7 mouse cellular contexts compared by ENCODE assay signal in the genomic region with DNA sequence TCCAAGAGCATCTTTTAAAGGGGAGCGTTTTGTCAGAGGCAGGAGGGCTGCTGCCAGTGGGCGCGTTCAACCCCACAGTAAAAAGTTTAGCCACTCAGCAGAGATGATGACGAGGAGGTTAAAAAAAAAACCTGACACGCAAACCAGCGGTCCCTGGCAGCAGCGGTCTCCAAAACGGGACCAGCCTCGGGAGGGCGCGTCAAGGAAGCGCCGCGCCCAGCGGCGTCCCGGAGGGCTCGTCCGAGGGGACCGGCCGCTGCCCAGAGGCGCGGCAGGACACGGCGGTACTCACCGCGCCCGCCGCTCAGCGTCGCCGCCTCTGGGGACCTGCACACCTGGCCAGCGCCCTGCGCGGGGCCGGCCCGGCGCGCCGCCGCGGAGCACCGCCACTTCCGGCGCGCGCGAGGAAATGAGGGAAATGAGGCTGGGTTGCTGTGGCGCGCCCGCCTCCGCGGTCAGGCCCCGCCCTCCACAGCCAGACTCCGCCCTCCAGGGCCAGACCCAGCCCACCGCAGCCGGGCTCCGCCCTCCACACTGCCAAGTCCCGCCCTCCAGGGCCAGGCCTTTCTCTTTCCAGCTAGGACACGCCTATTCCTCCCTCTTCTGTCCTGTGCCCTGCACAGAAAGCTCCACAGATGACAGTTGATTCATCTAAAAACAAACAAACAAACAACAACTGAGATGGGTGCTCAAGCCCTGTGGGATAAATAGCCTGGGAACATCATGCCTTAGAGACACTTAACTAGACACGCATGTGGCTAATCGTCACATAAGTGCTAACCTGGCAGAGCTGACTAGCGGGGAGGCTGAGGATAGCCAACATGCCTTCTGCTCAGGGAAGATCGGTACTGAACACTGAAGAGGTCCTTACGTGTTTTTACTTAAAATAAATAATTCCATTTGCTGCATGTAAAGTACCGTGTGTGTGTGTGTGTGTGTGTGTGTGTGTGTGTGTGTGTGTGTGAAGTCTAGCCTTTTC. TPM values are rescaled to one million over a fixed set of nuclear protein-coding genes. Genes with fewer than 3 reads are reported as not detected.
A peak's percentile ranks its signal among the peaks of the same experiment; 100 is the strongest.
DNase-seq lines count a peak whose midpoint lies in the region; ATAC-seq lines count a peak whose summit lies in the region.

Csgalnact2 (minus strand) TSS at position 410 of the 979 bp plus-strand sequence.

- peak; percentile 89 for DNase-seq in adrenal gland, adult 8-10 months
- peak; percentile 96 for DNase-seq in embryo, embryonic 9.5 days (ENCODE audit: extremely low spot score)
- peak; percentile 91 for DNase-seq in kidney, adult 11 months
- peak; percentile 93 for DNase-seq in limb, embryonic 10.5 days (ENCODE audit: low spot score)
- DNase-seq in spleen, adult 12 weeks (ENCODE audit: low spot score): peak; percentile 95

- H3K4me3 ChIP-seq in limb, embryonic 10.5 days: peak within 1 kb of the TSS; percentile 85
- H3K4me3 ChIP-seq in midbrain, embryonic 13.5 days (replicated peaks): peak within 1 kb of the TSS; percentile 75

- no peaks in the 10 kb centered on the region for H3K9me3 ChIP-seq in limb, embryonic 10.5 days (replicated peaks)
- H3K9me3 ChIP-seq in midbrain, embryonic 13.5 days: no peaks in the 10 kb centered on the region

- H3K9ac ChIP-seq in midbrain, embryonic 13.5 days (replicated peaks): peak within 1 kb of the TSS; percentile 76

- H3K4me1 ChIP-seq in limb, embryonic 10.5 days: peaks cover 6% of the 10 kb centered on the region; the same call in 1 of the 2 replicates
- peaks cover 6% of the 10 kb centered on the region for H3K4me1 ChIP-seq in midbrain, embryonic 13.5 days (replicated peaks)

- H3K4me2 ChIP-seq in midbrain, embryonic 13.5 days (replicated peaks): peak within 1 kb of the TSS; percentile 72

- ATAC-seq in granulocyte monocyte progenitor cell, adult 5-6 weeks (replicated peaks; ENCODE audit: poor library complexity, severe bottlenecking): peak; percentile 60
- peak; percentile 97 for ATAC-seq in midbrain, embryonic 13.5 days

- WGBS in limb, embryonic 10.5 days: 5% methylated on average over 66 of the region's 66 CpGs
- 7% methylated on average over 62 of the region's 66 CpGs for WGBS in midbrain, embryonic 13.5 days

- H3K36me3 ChIP-seq in limb, embryonic 10.5 days: no peaks in the 10 kb centered on the region
- no peaks in the 10 kb centered on the region for H3K36me3 ChIP-seq in midbrain, embryonic 13.5 days

- H3K27ac ChIP-seq in limb, embryonic 10.5 days: peak within 1 kb of the TSS; percentile 92
- H3K27ac ChIP-seq in midbrain, embryonic 13.5 days: peak within 1 kb of the TSS; percentile 49

- H3K27me3 ChIP-seq in limb, embryonic 10.5 days (ENCODE audit: low read depth, poor library complexity, severe bottlenecking): no peaks in the 10 kb centered on the region
- no peaks in the 10 kb centered on the region for H3K27me3 ChIP-seq in midbrain, embryonic 13.5 days

RNA-seq across cellular contexts. Expression of gene Csgalnact2, which starts in this region (rescaled TPM):
- total RNA-seq in adrenal gland, adult 8-10 months (2022): 10 to 100 TPM; 18.8 to 26.8 (median 23.1) TPM
- 117 and 137 TPM in 2 replicates for total RNA-seq in granulocyte monocyte progenitor cell, adult 5-6 weeks (2014; fragmentation: Nextera tagmentation)
- 228 and 243 TPM in 2 replicates for total RNA-seq in granulocyte monocyte progenitor cell, adult 5-6 weeks (2017)
- 5.2 and 7.6 TPM in 2 replicates for polyA plus RNA-seq in limb, embryonic 10.5 days (2016; fragmentation: Nextera tagmentation; extraction: Ambion mirVana)
- 6.9 and 8.4 TPM in 2 replicates for polyA plus RNA-seq in midbrain, embryonic 13.5 days (2015; fragmentation: Nextera tagmentation; extraction: Ambion mirVana)

Comparison
In these comparisons a context has a peak if more than half of its experiments do, and no peak if none do; other contexts are left out.
1. Peak in every context shown above with its lines: DNase-seq, ATAC-seq, H3K4me3 ChIP-seq and H3K27ac ChIP-seq.
2. RNA of gene Csgalnact2 (total RNA-seq): 117 to 243 TPM in granulocyte monocyte progenitor cell, adult 5-6 weeks; 18.8 to 26.8 TPM in adrenal gland, adult 8-10 months; every median in the first group is over 4 times any median in the second.